Mouse (Mus musculus) G1E (cell line): ENCODE data around the gene Pgam5. TPM values are rescaled to one million over a fixed set of nuclear protein-coding genes. Genes with fewer than 3 reads are reported as not detected.

Experiments
- ATAC-seq: 2 replicates; pipeline ENCODE4 v1.8.0; 2016; ENCODE audit warnings: mild to moderate bottlenecking; ENCODE audit not compliant: insufficient number of reproducible peaks, poor library complexity, low FRiP score, severe bottlenecking; ENCODE audit errors: extremely low read depth
- DNase-seq: peaks from one replicate; pipeline ENCODE4 v3.0.0; 2012; ENCODE audit warnings: low spot score
- H3K27me3 ChIP-seq: 2 replicates; pipeline ENCODE4 v1.6.1; 2012; ENCODE audit warnings: mild to moderate bottlenecking, low read length, inconsistent platforms; ENCODE audit not compliant: insufficient read depth
- H3K36me3 ChIP-seq: replicated peaks from 2 replicates; pipeline ENCODE3; 2012; ENCODE audit warnings: mild to moderate bottlenecking, inconsistent platforms
- H3K4me1 ChIP-seq: 2 replicates; pipeline ENCODE4 v1.6.1; 2012; ENCODE audit warnings: low read depth, low read length, inconsistent platforms, mixed read lengths; ENCODE audit not compliant: insufficient read depth
- H3K4me3 ChIP-seq: 2 replicates; pipeline ENCODE4 v1.5.1; 2012; ENCODE audit warnings: low read depth, mild to moderate bottlenecking, inconsistent platforms, low read length, moderate library complexity, mixed read lengths
- H3K9me3 ChIP-seq: replicated peaks from 2 replicates; pipeline ENCODE4 v1.6.1; 2012; ENCODE audit warnings: inconsistent platforms
- CTCF ChIP-seq: IDR thresholded peaks from 2 replicates; pipeline ENCODE4 v1.5.1; 2012; ENCODE audit warnings: low read depth, low read length, inconsistent platforms, mixed read lengths
- GATA1 ChIP-seq: IDR thresholded peaks from 2 replicates; pipeline ENCODE4 v1.6.1; 2012; ENCODE audit warnings: borderline replicate concordance, low read length, inconsistent platforms, mixed read lengths
- GATA2 ChIP-seq: IDR thresholded peaks from 2 replicates; pipeline ENCODE4 v1.6.1; 2012; ENCODE audit warnings: low read depth, low read length, inconsistent platforms, borderline replicate concordance
- POLR2AphosphoS5 ChIP-seq: IDR thresholded peaks from 2 replicates; pipeline ENCODE4 v1.6.1; 2012; ENCODE audit warnings: low read depth, low read length, inconsistent platforms; ENCODE audit not compliant: insufficient replicate concordance
- TAL1 ChIP-seq: conservative IDR thresholded peaks from 2 replicates; pipeline ENCODE4 v1.6.1; 2012; ENCODE audit warnings: low read depth, low read length, inconsistent platforms, mixed read lengths
- polyA plus RNA-seq: library from polyadenylated mRNA; stranded (reverse); fragments of >175 nt; gene quantifications from 2 replicates; pipeline ENCODE4 v1.2.3, GENCODE M21; 2012
- total RNA-seq, 2 experiments: library from RNA; stranded (forward) in 1 of 2; stranded (reverse) in 1 of 2; fragments of 200-1000 nt in 1 of 2; fragments of >200 nt in 1 of 2; fragmentation: Nextera tagmentation in 1 of 2; gene quantifications; 2 replicates each; pipeline ENCODE4 v1.2.3; 2014 to 2017

Pgam5 gene
- total and polyA plus RNA-seq, 3 experiments: 23.8 to 67.0 (median 52.8) TPM

DNA sequence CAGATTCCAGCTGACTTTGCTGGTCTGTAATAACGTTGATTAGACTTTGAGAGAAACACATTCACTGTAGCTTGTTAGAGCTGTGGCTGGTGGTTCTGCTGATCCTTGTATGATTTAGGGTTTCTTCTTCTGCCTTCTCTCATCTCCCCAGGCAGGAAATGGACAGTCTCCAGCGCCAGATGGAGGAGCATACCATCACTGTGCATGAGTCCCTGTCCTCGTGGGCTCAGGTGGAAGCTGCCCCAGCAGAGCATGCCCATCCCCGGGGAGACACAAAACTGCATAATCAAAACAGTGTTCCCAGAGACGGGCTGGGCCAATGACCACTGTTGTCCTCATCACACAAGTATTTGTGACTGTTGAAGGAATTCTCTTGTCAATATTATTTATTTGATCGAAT is 47.0 kb downstream of the Pgam5 start:
- ATAC-seq: no peak
- TF ChIP-seq GATA1: no peak
- TF ChIP-seq POLR2AphosphoS5: no peak
- TF ChIP-seq TAL1: no peak
- no peak for TF ChIP-seq GATA2
- no peak for TF ChIP-seq CTCF

DNA sequence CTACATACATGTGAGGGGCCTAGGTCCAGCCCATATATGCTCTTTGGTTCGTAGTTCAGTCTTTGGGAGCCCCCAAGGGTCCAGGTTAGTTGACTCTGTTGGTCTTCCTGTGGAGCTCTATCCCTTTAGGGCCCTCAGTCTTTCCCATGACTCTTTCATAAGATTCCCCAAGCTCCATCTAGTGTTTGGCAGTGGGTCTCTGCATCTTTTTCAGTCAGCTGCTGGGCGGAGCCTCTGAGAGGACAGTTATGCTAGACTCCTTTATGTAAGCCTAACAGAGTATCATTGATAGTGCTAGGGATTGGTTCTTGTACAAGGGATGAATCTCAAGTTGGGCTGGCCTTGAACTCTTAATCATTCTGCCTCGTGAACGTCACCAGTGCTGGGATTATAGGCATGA is 49.4 kb downstream of the Pgam5 start:
- TF ChIP-seq GATA1: no peak
- TF ChIP-seq CTCF: no peak
- no peak for TF ChIP-seq TAL1
- no peak for TF ChIP-seq GATA2
- TF ChIP-seq POLR2AphosphoS5: no peak
- Histone ChIP-seq H3K27me3 (no peaks in the 10 kb centered on the region), H3K4me1 (no peaks in the 10 kb centered on the region), H3K9me3 (no peaks in the 10 kb centered on the region), H3K36me3 (peaks cover 90% of the 10 kb centered on the region), H3K4me3 (no peak overlapping the region)
- DNase-seq (no peak), ATAC-seq (no peak)

More for the DNA sequence above, 47.0 kb downstream of the Pgam5 start:
- Histone ChIP-seq H3K27me3 (no peaks in the 10 kb centered on the region), H3K4me1 (no peaks in the 10 kb centered on the region), H3K4me3 (no peak overlapping the region), H3K36me3 (peaks cover 88% of the 10 kb centered on the region), H3K9me3 (no peaks in the 10 kb centered on the region)
- no peak for DNase-seq

DNA sequence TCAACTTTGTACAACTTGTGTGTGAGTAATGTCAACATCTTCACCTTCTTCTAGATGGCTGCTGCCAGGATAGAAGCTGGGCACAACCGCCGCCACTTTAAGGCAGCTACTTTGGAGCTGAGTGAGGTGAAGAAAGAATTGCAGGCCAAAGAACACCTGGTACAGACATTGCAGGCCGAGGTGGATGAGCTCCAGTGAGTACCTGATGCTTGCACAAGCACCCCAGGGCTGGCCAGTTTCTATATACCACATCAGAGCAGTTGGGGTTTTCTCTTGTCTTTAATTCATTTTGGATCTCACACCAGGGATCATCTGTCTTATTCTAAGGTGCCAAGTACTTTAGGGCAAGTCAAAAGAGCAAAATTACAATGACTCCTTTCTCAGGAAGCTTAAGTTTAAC is 52.9 kb downstream of the Pgam5 start:
- no peak for TF ChIP-seq GATA2
- no peak for TF ChIP-seq GATA1
- no peak for TF ChIP-seq CTCF
- TF ChIP-seq POLR2AphosphoS5: no peak
- no peak for TF ChIP-seq TAL1
- ATAC-seq (no peak), DNase-seq (no peak)
- Histone ChIP-seq H3K9me3 (no peaks in the 10 kb centered on the region), H3K4me1 (no peaks in the 10 kb centered on the region), H3K4me3 (no peak overlapping the region), H3K36me3 (peaks cover 95% of the 10 kb centered on the region), H3K27me3 (no peaks in the 10 kb centered on the region)

DNA sequence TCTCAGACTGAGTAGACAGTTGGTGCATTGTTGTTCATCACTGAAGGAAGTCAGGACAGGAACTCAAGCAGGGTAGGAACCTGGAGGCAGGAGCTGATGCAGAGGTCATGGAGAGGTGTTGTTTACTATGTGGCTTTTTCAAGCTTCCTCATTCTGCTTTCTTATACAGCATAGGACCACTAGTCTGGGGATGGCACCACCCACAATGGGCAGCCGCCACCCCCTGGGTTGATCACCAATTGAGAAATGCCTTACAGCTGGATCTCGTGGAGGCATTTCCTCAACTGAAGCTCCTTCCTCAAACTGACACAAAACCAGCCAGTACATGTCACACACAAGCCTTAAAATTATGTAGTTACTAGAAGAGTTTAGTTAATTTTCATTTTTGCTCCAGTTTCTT is 58.4 kb downstream of the Pgam5 start:
- ATAC-seq (no peak), DNase-seq (no peak)
- no peaks in the 10 kb centered on the region for H3K4me1 ChIP-seq
- peaks cover 93% of the 10 kb centered on the region for H3K36me3 ChIP-seq
- H3K27me3 ChIP-seq: no peaks in the 10 kb centered on the region
- no peak for TF ChIP-seq POLR2AphosphoS5
- TF ChIP-seq CTCF: no peak
- no peak for TF ChIP-seq GATA1
- TF ChIP-seq GATA2: no peak
- TF ChIP-seq TAL1: no peak
- no peaks in the 10 kb centered on the region for H3K9me3 ChIP-seq
- H3K4me3 ChIP-seq: no peak overlapping the region

Other genes starting within 250 kb of the Pgam5 start
- 33.2 and 49.1 TPM in 2 replicates for gene Gm17655, start 197.4 kb downstream of the Pgam5 start, total RNA-seq (2014; fragmentation: Nextera tagmentation)
- 6.5 and 16.0 TPM in 2 replicates for gene Gm17655, start 197.4 kb downstream of the Pgam5 start, total RNA-seq (2017)
- gene Gm17655, start 197.4 kb downstream of the Pgam5 start, polyA plus RNA-seq: 0.14 and 0.50 TPM in 2 replicates
- 5.4 and 7.4 TPM in 2 replicates for gene Gm35315, start 175.5 kb downstream of the Pgam5 start, total RNA-seq (2014; fragmentation: Nextera tagmentation)
- 3.8 TPM in 2 replicates for gene Gm35315, start 175.5 kb downstream of the Pgam5 start, total RNA-seq (2017)
- gene Gm35315, start 175.5 kb downstream of the Pgam5 start, polyA plus RNA-seq: 0.09 and 0.10 TPM in 2 replicates
- gene Plcxd1, start 169.9 kb downstream of the Pgam5 start, total RNA-seq (2014; fragmentation: Nextera tagmentation): not detected in 2 replicates
- gene Plcxd1, start 169.9 kb downstream of the Pgam5 start, total RNA-seq (2017): 0.06 and 0.11 TPM in 2 replicates
- gene Plcxd1, start 169.9 kb downstream of the Pgam5 start, polyA plus RNA-seq: not detected in 2 replicates
- gene Gtpbp6, start 161.7 kb downstream of the Pgam5 start, total RNA-seq (2014; fragmentation: Nextera tagmentation): 16.6 and 17.0 TPM in 2 replicates
- 17.5 and 17.8 TPM in 2 replicates for gene Gtpbp6, start 161.7 kb downstream of the Pgam5 start, total RNA-seq (2017)
- 35.6 and 40.9 TPM in 2 replicates for gene Gtpbp6, start 161.7 kb downstream of the Pgam5 start, polyA plus RNA-seq
- 10.4 and 12.1 TPM in 2 replicates for gene Zfp605, start 159.8 kb downstream of the Pgam5 start, total RNA-seq (2014; fragmentation: Nextera tagmentation)
- gene Zfp605, start 159.8 kb downstream of the Pgam5 start, total RNA-seq (2017): 7.3 and 8.2 TPM in 2 replicates
- 0.24 and 0.40 TPM in 2 replicates for gene Zfp605, start 159.8 kb downstream of the Pgam5 start, polyA plus RNA-seq
- gene Chfr, start 134.1 kb downstream of the Pgam5 start, total RNA-seq (2014; fragmentation: Nextera tagmentation): 82.8 and 93.5 TPM in 2 replicates
- 65.3 and 79.8 TPM in 2 replicates for gene Chfr, start 134.1 kb downstream of the Pgam5 start, total RNA-seq (2017)
- 37.1 and 49.0 TPM in 2 replicates for gene Chfr, start 134.1 kb downstream of the Pgam5 start, polyA plus RNA-seq
- 21.3 and 25.1 TPM in 2 replicates for gene Golga3, start 93.2 kb downstream of the Pgam5 start, total RNA-seq (2014; fragmentation: Nextera tagmentation)
- 20.7 and 27.3 TPM in 2 replicates for gene Golga3, start 93.2 kb downstream of the Pgam5 start, total RNA-seq (2017)
- 2.8 and 4.2 TPM in 2 replicates for gene Golga3, start 93.2 kb downstream of the Pgam5 start, polyA plus RNA-seq
- 42.6 and 52.7 TPM in 2 replicates for gene Ankle2, start 38.9 kb downstream of the Pgam5 start, total RNA-seq (2014; fragmentation: Nextera tagmentation)
- 34.3 and 40.7 TPM in 2 replicates for gene Ankle2, start 38.9 kb downstream of the Pgam5 start, total RNA-seq (2017)
- gene Ankle2, start 38.9 kb downstream of the Pgam5 start, polyA plus RNA-seq: 8.1 and 11.7 TPM in 2 replicates
- 13.0 and 17.5 TPM in 2 replicates for gene Pxmp2, start 16.3 kb upstream of the Pgam5 start, total RNA-seq (2014; fragmentation: Nextera tagmentation)
- 12.9 and 15.6 TPM in 2 replicates for gene Pxmp2, start 16.3 kb upstream of the Pgam5 start, total RNA-seq (2017)
- 41.4 and 52.9 TPM in 2 replicates for gene Pxmp2, start 16.3 kb upstream of the Pgam5 start, polyA plus RNA-seq
- 139 and 144 TPM in 2 replicates for gene Pole, start 16.4 kb upstream of the Pgam5 start, total RNA-seq (2014; fragmentation: Nextera tagmentation)
- gene Pole, start 16.4 kb upstream of the Pgam5 start, total RNA-seq (2017): 64.6 and 67.2 TPM in 2 replicates
- 30.0 and 30.9 TPM in 2 replicates for gene Pole, start 16.4 kb upstream of the Pgam5 start, polyA plus RNA-seq
- not detected in 2 replicates for gene P2rx2, start 73.3 kb upstream of the Pgam5 start, total RNA-seq (2014; fragmentation: Nextera tagmentation)
- not detected in 2 replicates for gene P2rx2, start 73.3 kb upstream of the Pgam5 start, total RNA-seq (2017)
- not detected in 2 replicates for gene P2rx2, start 73.3 kb upstream of the Pgam5 start, polyA plus RNA-seq
- gene Lrcol1, start 74.8 kb upstream of the Pgam5 start, total RNA-seq (2014; fragmentation: Nextera tagmentation): not detected in 2 replicates
- not detected in 2 replicates for gene Lrcol1, start 74.8 kb upstream of the Pgam5 start, total RNA-seq (2017)
- gene Lrcol1, start 74.8 kb upstream of the Pgam5 start, polyA plus RNA-seq: not detected in 2 replicates
- 47.8 and 57.3 TPM in 2 replicates for gene Fbrsl1, start 178.6 kb upstream of the Pgam5 start, total RNA-seq (2014; fragmentation: Nextera tagmentation)
- 8.1 and 8.3 TPM in 2 replicates for gene Fbrsl1, start 178.6 kb upstream of the Pgam5 start, total RNA-seq (2017)
- 102 and 117 TPM in 2 replicates for gene Fbrsl1, start 178.6 kb upstream of the Pgam5 start, polyA plus RNA-seq